Mouse (Mus musculus): ENCODE data around the gene Mboat7. TPM values are rescaled to one million over a fixed set of nuclear protein-coding genes. Genes with fewer than 3 reads are reported as not detected.

Mboat7 gene
- polyA plus RNA-seq, 1 experiment from 2014 or later, result 43.8 TPM

DNA sequence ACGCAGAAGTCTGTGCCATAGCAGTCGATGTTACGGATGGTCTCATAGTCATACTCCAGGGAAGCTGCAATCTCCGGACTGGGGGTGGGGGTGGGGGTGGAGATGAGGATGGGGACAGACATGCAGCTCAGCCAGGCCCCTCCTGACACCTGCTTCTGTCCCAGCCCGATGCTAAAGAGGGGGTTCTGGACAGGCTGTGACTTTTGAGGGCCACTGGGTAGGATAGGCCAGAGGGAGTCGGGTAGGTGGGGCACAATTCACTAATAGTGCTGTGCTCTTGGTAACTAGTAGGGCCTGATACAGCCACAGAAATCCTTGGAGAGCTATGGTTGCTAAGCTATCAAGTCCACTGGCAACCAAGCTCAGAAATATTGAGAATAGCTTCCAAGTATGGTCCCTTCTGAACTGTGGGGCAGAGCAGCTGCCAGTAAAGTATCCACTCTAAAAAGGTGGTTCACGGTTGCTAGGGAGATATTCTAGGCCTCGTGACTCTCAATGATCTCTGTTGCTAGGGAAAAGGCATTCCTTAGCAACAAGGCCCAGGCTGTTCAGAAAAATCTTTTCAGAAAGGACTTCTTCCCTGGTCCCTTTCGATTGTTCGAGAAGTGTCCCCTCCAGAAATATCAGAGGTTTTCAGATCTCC, 9.3 kb downstream of the Mboat7 start:
- no peak overlapping the region for H3K9ac ChIP-seq (ENCODE audit: low read length)
- H3K27me3 ChIP-seq (replicated peaks; ENCODE audit: control insufficient read depth, insufficient read depth, low read length), result no peaks in the 10 kb centered on the region
- H3K4me2 ChIP-seq (ENCODE audit: low read length), result no peak overlapping the region
- no peaks in the 10 kb centered on the region for H3K4me1 ChIP-seq (replicated peaks; ENCODE audit: control insufficient read depth, insufficient read depth, low read length)
- DNase-seq (ENCODE audit: low spot score), result no peak
- no peaks in the 10 kb centered on the region for H3K9me3 ChIP-seq (ENCODE audit: control insufficient read depth, low read length)
- no peak overlapping the region for H3K4me3 ChIP-seq (ENCODE audit: low read depth, low read length)
- WGBS, result 84% methylated on average over 10 of the region's 10 CpGs
- no peak for ATAC-seq (replicated peaks; ENCODE audit: low FRiP score, low TSS enrichment, low read depth)
- H3K27ac ChIP-seq (ENCODE audit: low read depth), result no peak overlapping the region
- H3K36me3 ChIP-seq (ENCODE audit: control insufficient read depth, insufficient read depth, low read length), result peaks cover 52% of the 10 kb centered on the region

DNA sequence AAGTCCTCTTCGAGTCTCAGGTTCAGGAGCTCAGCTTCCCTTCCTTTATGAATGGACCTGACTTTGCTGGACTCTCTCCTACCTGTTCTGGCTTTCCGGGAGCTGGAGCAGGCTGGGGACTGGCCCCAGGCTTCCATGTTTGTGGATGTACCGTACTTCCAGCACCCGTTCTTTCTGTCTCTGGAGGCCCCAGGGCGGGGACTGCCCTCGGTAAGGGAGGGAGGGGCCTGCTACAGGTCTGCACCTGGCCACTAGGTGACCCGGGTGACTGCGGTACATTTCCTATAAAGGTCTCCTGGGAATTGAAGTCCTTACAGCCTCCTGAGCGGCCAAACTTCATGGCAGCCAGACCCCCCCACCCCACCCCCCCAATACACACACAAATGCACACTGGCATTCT, 16.0 kb downstream of the Mboat7 start, which contains the start of gene Tmc4:
Gene Tmc4, minus strand, starts transcription at position 212 of the 400 bp plus-strand sequence.
- 37% methylated on average over 9 of the region's 9 CpGs for WGBS
- ATAC-seq (replicated peaks; ENCODE audit: low FRiP score, low TSS enrichment, low read depth), result peak; percentile 77

DNA sequence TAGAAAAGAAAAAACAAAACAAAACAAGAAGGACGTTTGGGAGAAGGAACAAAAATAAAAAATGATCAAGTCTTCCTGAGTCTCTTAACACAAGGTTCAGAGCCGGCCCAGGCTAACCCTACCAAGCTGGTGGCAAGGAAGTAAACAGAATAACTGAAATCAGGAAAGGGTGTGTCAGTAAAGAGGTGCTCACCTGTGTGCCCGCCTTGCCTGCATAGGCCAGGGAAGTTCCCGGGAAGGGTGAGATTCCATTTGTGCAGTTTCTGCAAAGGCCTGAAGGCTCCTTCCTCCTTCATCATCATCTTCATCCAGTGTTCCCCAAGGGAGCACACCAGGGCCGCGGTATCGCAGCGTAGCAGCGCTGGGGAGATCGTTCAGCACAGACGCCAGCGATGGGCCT, 17.0 kb downstream of the Mboat7 start:
- H3K27ac ChIP-seq (ENCODE audit: low read depth), result no peak overlapping the region
- ATAC-seq (replicated peaks; ENCODE audit: low FRiP score, low TSS enrichment, low read depth), result no peak

More for the DNA sequence above, 16.0 kb downstream of the Mboat7 start, which contains the start of gene Tmc4:
- peak within 1 kb of the TSS; percentile 31 for H3K4me3 ChIP-seq (ENCODE audit: low read depth, low read length)
- DNase-seq (ENCODE audit: low spot score), result peak; percentile 63
- H3K4me2 ChIP-seq (ENCODE audit: low read length), result peak within 1 kb of the TSS; percentile 31
- H3K36me3 ChIP-seq (ENCODE audit: control insufficient read depth, insufficient read depth, low read length), result peaks cover 23% of the 10 kb centered on the region
- H3K4me1 ChIP-seq (replicated peaks; ENCODE audit: control insufficient read depth, insufficient read depth, low read length), result no peaks in the 10 kb centered on the region
- no peaks in the 10 kb centered on the region for H3K27me3 ChIP-seq (replicated peaks; ENCODE audit: control insufficient read depth, insufficient read depth, low read length)
- no peaks in the 10 kb centered on the region for H3K9me3 ChIP-seq (ENCODE audit: control insufficient read depth, low read length)
- no peak within 1 kb of the TSS for H3K27ac ChIP-seq (ENCODE audit: low read depth)
- peak within 1 kb of the TSS; percentile 44 for H3K9ac ChIP-seq (ENCODE audit: low read length)

DNA sequence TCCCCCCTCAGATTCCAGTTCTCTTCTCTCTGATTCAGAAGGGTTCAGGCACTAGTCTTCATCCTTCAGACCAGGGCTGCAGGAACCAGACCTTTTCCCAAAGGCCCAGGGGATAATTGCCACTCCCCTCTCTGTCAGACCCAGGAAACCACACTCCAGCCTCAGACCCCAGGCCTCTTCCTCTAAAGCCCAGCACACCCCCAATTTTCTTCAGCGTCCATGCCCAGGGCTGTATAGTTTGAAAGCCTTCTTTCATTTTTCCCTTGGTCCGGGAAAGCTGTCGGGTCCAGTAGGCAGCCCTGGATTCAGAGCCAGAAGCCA, 18.1 kb downstream of the Mboat7 start:
- Histone ChIP-seq H3K27ac (ENCODE audit: low read depth) (no peak overlapping the region), H3K9me3 (ENCODE audit: control insufficient read depth, low read length) (no peaks in the 10 kb centered on the region), H3K9ac (ENCODE audit: low read length) (no peak overlapping the region), H3K4me1 (replicated peaks; ENCODE audit: control insufficient read depth, insufficient read depth, low read length) (no peaks in the 10 kb centered on the region), H3K27me3 (replicated peaks; ENCODE audit: control insufficient read depth, insufficient read depth, low read length) (no peaks in the 10 kb centered on the region), H3K36me3 (ENCODE audit: control insufficient read depth, insufficient read depth, low read length) (peaks cover 16% of the 10 kb centered on the region), H3K4me3 (ENCODE audit: low read depth, low read length) (no peak overlapping the region), H3K4me2 (ENCODE audit: low read length) (no peak overlapping the region)
- WGBS, result 82% methylated on average over 3 of the region's 3 CpGs
- no peak for ATAC-seq (replicated peaks; ENCODE audit: low FRiP score, low TSS enrichment, low read depth)
- no peak for DNase-seq (ENCODE audit: low spot score)

More for the DNA sequence above, 17.0 kb downstream of the Mboat7 start:
- 82% methylated on average over 12 of the region's 12 CpGs for WGBS
- no peak for DNase-seq (ENCODE audit: low spot score)
- peak overlapping the region; percentile 44 for H3K9ac ChIP-seq (ENCODE audit: low read length)
- H3K36me3 ChIP-seq (ENCODE audit: control insufficient read depth, insufficient read depth, low read length), result peaks cover 20% of the 10 kb centered on the region
- no peaks in the 10 kb centered on the region for H3K9me3 ChIP-seq (ENCODE audit: control insufficient read depth, low read length)
- H3K4me1 ChIP-seq (replicated peaks; ENCODE audit: control insufficient read depth, insufficient read depth, low read length), result no peaks in the 10 kb centered on the region
- peak overlapping the region; percentile 31 for H3K4me3 ChIP-seq (ENCODE audit: low read depth, low read length)
- H3K4me2 ChIP-seq (ENCODE audit: low read length), result peak overlapping the region; percentile 31
- H3K27me3 ChIP-seq (replicated peaks; ENCODE audit: control insufficient read depth, insufficient read depth, low read length), result no peaks in the 10 kb centered on the region

DNA sequence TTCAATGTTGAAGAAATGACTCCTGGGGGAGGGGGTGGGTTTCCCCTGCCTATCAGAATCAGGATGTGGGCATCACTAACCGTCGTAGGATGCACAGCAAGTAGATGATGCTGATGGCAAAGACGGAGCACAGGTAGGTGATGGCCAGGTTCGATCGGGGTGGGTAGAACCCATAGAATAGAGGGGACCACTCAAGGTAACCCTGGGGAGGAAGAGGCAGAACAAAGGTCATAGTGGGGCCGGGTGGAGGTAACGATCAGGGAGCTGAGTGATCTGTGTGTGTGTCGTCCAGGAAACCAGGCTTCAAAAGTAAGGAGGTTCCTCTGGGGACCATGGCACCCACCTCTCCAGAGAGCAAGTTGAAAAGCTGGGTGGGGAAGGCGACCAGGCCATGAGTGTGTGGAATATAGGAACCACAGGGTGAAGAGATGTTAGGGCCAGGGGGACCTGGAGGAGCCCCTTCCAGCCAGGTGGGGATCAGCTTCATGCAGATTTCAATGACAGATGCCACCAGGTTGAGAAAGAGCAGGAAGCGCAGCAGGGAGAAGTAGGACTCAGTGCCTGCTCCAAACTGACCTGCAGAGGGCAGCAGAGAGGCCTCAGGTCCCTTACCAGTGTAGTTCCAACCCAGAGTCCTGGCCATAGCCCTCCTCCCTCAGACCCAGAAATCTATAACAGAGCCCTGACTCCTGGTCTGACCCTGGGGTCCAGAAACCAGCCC, 18.7 kb downstream of the Mboat7 start:
- Histone ChIP-seq H3K27ac (ENCODE audit: low read depth) (no peak overlapping the region), H3K9ac (ENCODE audit: low read length) (no peak overlapping the region)
- 71% methylated on average over 10 of the region's 10 CpGs for WGBS

DNA sequence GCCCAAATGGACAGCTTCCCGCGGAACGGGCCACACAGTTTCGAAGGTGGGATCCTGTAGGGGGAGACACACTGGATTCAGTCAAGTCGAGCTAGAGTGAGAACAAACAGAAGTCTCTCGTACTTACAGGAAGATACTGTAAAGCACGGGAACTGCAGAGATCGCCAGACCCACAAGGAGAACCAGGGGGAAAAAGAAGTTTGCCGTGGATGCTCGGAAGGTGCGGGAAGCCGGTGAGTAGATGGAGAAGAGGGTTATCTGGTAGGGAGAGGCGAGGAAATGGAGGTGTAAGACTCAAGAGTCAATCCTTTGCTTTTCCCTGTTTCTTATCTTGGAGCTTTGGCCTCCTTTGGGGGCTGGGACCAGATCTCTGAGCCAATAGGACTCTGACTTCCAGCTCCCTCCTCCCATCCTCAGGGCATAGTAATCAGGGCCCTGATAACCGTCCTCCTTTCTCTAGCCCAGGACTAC, 26.4 kb downstream of the Mboat7 start:
- peak overlapping the region; percentile 14; the same call in 1 of the 2 replicates for H3K27ac ChIP-seq (ENCODE audit: low read depth)

More for the DNA sequence above, 18.7 kb downstream of the Mboat7 start:
- DNase-seq (ENCODE audit: low spot score) (peak; percentile 83), ATAC-seq (replicated peaks; ENCODE audit: low FRiP score, low TSS enrichment, low read depth) (peak; percentile 68)
- Histone ChIP-seq H3K9me3 (ENCODE audit: control insufficient read depth, low read length) (no peaks in the 10 kb centered on the region), H3K4me2 (ENCODE audit: low read length) (no peak overlapping the region), H3K36me3 (ENCODE audit: control insufficient read depth, insufficient read depth, low read length) (peaks cover 16% of the 10 kb centered on the region), H3K4me1 (replicated peaks; ENCODE audit: control insufficient read depth, insufficient read depth, low read length) (no peaks in the 10 kb centered on the region), H3K27me3 (replicated peaks; ENCODE audit: control insufficient read depth, insufficient read depth, low read length) (no peaks in the 10 kb centered on the region), H3K4me3 (ENCODE audit: low read depth, low read length) (no peak overlapping the region)

DNA sequence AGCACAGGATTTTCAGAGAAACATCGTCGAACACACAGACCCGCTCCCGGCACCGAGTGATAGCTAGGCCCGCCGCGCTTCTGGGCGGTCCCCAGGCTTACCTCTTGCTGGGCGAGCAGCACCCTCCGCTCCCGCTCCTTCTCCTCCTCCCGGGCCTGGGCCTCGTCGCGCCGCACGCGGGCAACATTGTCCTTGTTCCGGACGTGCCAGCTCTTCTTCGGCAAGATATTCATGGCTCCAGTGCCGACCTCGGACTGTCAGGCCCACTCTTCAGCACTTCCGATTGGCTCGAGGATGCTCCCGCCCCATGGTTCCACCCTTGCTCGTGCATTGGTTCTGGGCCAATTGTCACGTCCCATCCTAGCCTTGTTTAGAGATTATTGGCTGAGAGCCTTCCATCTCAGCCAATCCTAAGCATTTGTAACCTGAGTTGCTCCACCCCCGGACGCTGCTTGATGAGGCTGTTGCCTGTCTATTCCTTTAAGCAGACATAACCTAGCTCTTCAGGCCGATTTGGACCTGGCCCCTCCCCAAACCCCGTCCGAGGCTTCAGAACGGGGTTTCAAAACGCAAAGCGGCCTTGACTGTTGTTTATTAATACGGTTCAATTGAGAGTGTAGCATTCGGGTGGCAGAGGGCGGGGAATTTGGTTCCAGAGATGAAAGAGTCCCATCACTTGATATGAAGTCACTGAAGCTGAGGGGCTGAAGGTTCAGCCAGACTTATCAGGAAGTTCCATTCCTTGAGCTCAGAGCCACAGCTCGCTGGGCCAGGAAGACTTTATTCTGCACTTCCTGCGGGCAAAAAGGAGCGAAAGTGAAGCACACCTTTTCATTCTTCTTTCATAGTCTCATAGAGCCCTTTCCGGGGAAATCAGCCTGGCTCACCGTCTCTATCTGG, 27.9 kb downstream of the Mboat7 start, which contains the start of gene Leng1:
Gene Leng1, minus strand, starts transcription at position 626 of the 900 bp plus-strand sequence.
- peaks cover 29% of the 10 kb centered on the region for H3K36me3 ChIP-seq (ENCODE audit: control insufficient read depth, insufficient read depth, low read length)
- DNase-seq (ENCODE audit: low spot score), result peak; percentile 95
- peak; percentile 96 for ATAC-seq (replicated peaks; ENCODE audit: low FRiP score, low TSS enrichment, low read depth)
- H3K4me1 ChIP-seq (replicated peaks; ENCODE audit: control insufficient read depth, insufficient read depth, low read length), result peaks cover 12% of the 10 kb centered on the region
- peak within 1 kb of the TSS; percentile 57 for H3K4me2 ChIP-seq (ENCODE audit: low read length)
- H3K27me3 ChIP-seq (replicated peaks; ENCODE audit: control insufficient read depth, insufficient read depth, low read length), result no peaks in the 10 kb centered on the region
- peak within 1 kb of the TSS; percentile 79 for H3K9ac ChIP-seq (ENCODE audit: low read length)
- H3K27ac ChIP-seq (ENCODE audit: low read depth), result peak within 1 kb of the TSS; percentile 85
- peak within 1 kb of the TSS; percentile 76 for H3K4me3 ChIP-seq (ENCODE audit: low read depth, low read length)
- no peaks in the 10 kb centered on the region for H3K9me3 ChIP-seq (ENCODE audit: control insufficient read depth, low read length)
- WGBS, result 3% methylated on average over 45 of the region's 45 CpGs

More for the DNA sequence above, 26.4 kb downstream of the Mboat7 start:
- H3K9ac ChIP-seq (ENCODE audit: low read length), result peak overlapping the region; percentile 12; the same call in 1 of the 2 replicates
- WGBS, result 13% methylated on average over 14 of the region's 14 CpGs
- DNase-seq (ENCODE audit: low spot score), result peak; percentile 58
- H3K4me2 ChIP-seq (ENCODE audit: low read length), result peak overlapping the region; percentile 33
- H3K4me3 ChIP-seq (ENCODE audit: low read depth, low read length), result peak overlapping the region; percentile 16; the same call in 1 of the 2 replicates
- H3K36me3 ChIP-seq (ENCODE audit: control insufficient read depth, insufficient read depth, low read length), result peaks cover 14% of the 10 kb centered on the region
- ATAC-seq (replicated peaks; ENCODE audit: low FRiP score, low TSS enrichment, low read depth), result 0 out of 2 replicates have a peak, but pooled peaks have one; percentile 17
- peaks cover 12% of the 10 kb centered on the region for H3K4me1 ChIP-seq (replicated peaks; ENCODE audit: control insufficient read depth, insufficient read depth, low read length)
- no peaks in the 10 kb centered on the region for H3K9me3 ChIP-seq (ENCODE audit: control insufficient read depth, low read length)
- H3K27me3 ChIP-seq (replicated peaks; ENCODE audit: control insufficient read depth, insufficient read depth, low read length), result no peaks in the 10 kb centered on the region

Measured in intestine, embryonic 14.5 days (tissue).